Mouse (Mus musculus) heart, embryonic 13.5 days (tissue): ENCODE measurements around the gene Pde6g. TPM values are rescaled to one million over a fixed set of nuclear protein-coding genes. Genes with fewer than 3 reads are reported as not detected.

Source experiments
- ATAC-seq: fragments of 200-750 bp; cut with Nextera tagmentation; 2 replicates; pipeline ENCODE4 v1.8.0; 2017; ENCODE audit warnings: moderate TSS enrichment; ENCODE audit not compliant: insufficient number of reproducible peaks, low FRiP score, low TSS enrichment; ENCODE audit errors: extremely low read depth
- H3K27ac ChIP-seq: fragments of 300-500 bp; sonication (generic); replicated peaks from 2 replicates; pipeline ENCODE4 v1.5.1; 2015; ENCODE audit warnings: moderate library complexity, mild to moderate bottlenecking, inconsistent platforms
- H3K27me3 ChIP-seq: fragments of 300-500 bp; sonication (generic); replicated peaks from 2 replicates; pipeline ENCODE4 v1.6.1; 2015; ENCODE audit warnings: mild to moderate bottlenecking, inconsistent platforms
- H3K36me3 ChIP-seq: fragments of 300-500 bp; sonication (generic); 2 replicates; pipeline ENCODE4 v1.6.1; 2015; ENCODE audit warnings: mild to moderate bottlenecking, inconsistent platforms
- H3K4me1 ChIP-seq: fragments of 300-500 bp; sonication (generic); 2 replicates; pipeline ENCODE4 v1.6.1; 2015; ENCODE audit warnings: inconsistent platforms
- H3K4me2 ChIP-seq: fragments of 300-500 bp; sonication (generic); 2 replicates; pipeline ENCODE4 v1.6.1; 2015; ENCODE audit warnings: inconsistent platforms, mild to moderate bottlenecking, moderate library complexity
- H3K4me3 ChIP-seq: fragments of 300-500 bp; sonication (generic); 2 replicates; pipeline ENCODE4 v1.5.1; 2015; ENCODE audit warnings: moderate library complexity, mild to moderate bottlenecking, inconsistent platforms
- H3K9ac ChIP-seq: fragments of 300-500 bp; sonication (generic); 2 replicates; pipeline ENCODE4 v1.6.1; 2015; ENCODE audit warnings: inconsistent platforms, mild to moderate bottlenecking, moderate library complexity
- H3K9me3 ChIP-seq: fragments of 300-500 bp; sonication (generic); 2 replicates; pipeline ENCODE4 v1.6.1; 2016; ENCODE audit warnings: inconsistent platforms
- WGBS: fragments of 180-500 bp; shearing (Covaris S2); methylation state at CpG from one replicate; pipeline ENCODE4 v1.1.7; 2015; ENCODE audit warnings: mixed read lengths; 5-methylcytosine and 5-hydroxymethylcytosine counted together
- polyA plus RNA-seq: library from polyadenylated mRNA; unstranded; fragments of >200 nt; fragmentation: Nextera tagmentation; extraction: Ambion mirVana; gene quantifications from 2 replicates; pipeline ENCODE4 v1.2.1, GENCODE M21; 2015

Gene Pde6g
- polyA plus RNA-seq, 1 experiment from 2014 or later: not detected

DNA sequence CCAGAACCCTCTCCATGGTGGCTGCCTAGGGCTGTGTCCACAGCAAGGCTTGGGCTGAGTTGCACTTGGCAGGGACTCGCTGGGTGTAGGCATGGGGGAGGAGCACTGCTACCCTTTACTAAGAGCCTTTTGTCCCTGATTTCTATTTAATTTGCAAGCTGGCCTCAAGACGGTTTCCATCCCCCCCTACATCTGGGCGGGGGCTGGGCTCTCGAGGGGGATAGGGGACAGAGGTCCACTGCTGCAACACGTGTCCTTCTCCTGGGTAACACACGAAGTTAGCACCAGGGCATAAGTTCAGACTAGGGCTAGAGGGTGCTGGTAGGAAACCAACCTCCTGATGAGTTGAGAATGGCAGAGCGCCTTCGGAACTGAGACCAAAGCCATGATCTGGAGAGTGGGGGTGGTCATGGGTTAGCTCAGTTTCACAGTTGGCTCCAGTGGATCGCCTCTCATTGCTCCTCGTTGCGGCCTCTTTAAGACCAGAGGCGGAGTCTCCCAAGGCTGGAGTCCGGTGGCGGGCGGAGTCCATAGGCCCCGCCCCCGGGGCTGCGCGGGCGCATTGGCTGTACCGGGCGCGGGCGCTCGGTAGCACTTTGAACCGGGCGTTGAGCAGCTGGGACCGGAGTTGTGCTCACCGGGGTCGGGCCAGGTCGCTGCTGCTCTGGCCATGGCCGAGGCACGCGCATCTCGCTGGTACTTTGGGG lies 38.2 kb upstream of the Pde6g start, which contains the start of gene Slc25a10:
Gene Slc25a10 (plus strand): TSS at position 524 of the 707 bp plus-strand sequence.
- Histone ChIP-seq H3K27me3 (no peaks in the 10 kb centered on the region), H3K4me3 (peak within 1 kb of the TSS; percentile 93), H3K36me3 (peaks cover 62% of the 10 kb centered on the region), H3K4me1 (peaks cover 36% of the 10 kb centered on the region), H3K27ac (peak within 1 kb of the TSS; percentile 90), H3K9me3 (no peaks in the 10 kb centered on the region), H3K4me2 (peak within 1 kb of the TSS; percentile 98), H3K9ac (peak within 1 kb of the TSS; percentile 92)
- WGBS: under 1% methylated on average over 34 of the region's 35 CpGs
- ATAC-seq: peak; percentile 79

DNA sequence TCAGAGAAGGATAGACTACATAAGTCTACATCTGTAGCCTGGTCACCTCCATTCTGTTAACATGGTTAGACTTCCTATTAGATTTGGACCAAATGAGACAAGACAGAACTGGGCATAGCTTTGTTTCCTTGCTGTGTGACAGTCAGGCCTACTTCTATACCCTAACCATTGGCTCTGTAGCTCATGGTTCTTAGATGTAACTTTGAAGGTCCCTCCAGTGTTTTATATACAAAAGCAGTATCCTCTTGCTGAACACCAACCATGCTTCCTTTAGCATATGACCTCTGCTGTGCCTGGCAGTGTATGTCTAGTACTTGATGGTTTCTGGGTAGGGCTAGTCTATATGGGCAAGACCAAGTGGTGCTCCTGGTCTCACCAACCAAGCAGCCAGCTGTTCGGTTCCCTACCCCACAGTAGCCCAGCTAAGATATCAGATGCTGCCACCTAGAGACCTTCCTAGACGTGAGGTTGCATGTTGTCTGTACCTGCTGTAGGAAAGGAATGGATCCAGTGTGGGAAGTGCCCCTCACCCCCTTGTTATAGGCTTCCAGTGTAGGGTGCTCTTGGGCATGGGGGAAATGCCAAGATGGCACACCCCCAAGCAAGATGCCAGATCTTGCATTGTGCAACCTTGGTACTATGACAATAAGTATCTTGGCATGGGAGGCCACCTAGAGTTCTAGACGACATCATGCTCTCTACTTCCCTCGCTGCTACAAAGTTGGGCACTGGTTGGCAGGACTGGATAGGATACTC lies 37.2 kb upstream of the Pde6g start:
- 32% methylated on average over 4 of the region's 4 CpGs for WGBS
- ATAC-seq: no peak
- H3K27me3 ChIP-seq: no peaks in the 10 kb centered on the region
- peaks cover 43% of the 10 kb centered on the region for H3K4me1 ChIP-seq
- peaks cover 62% of the 10 kb centered on the region for H3K36me3 ChIP-seq
- H3K9ac ChIP-seq: no peak overlapping the region; the same call in 1 of the 2 replicates
- peak overlapping the region; percentile 93; the same call in 1 of the 2 replicates for H3K4me3 ChIP-seq
- 0 out of 2 replicates have a peak overlapping the region, but pooled peaks have one; percentile 90 for H3K27ac ChIP-seq
- H3K4me2 ChIP-seq: peak overlapping the region; percentile 98
- no peaks in the 10 kb centered on the region for H3K9me3 ChIP-seq

DNA sequence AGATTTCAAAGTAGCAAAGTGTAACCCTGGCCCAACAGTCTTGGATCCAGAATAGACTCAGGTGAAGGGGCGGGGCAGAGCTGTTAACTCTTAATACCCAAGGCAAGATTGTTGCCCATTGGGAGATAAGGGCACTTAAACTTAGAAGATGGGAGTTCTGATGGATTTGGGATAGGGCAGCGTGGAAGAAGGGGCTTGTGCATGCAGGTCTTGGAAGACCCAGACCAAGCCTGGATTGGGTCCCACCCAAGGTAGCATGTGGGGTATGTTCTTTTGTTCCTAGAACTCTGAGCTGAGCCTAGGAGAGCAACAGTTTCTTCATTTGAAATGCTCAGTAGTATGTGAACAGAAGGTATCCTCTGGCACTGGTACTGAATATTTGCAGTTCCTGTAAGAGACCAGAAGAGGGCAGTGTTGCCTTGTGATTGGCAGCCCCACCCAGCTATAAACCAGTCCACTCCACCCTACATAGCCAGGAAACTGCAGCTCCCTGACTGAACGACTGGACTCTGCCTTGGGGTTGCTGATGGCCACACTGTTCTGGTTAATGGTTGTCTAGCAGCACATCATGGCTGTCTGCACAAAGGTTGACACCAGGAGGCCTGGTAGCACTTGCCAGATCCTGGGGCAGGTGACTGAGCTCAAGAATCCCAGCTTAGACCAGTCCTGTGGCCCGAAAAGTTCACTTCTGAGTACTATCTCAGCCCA lies 35.9 kb upstream of the Pde6g start:
- 0 out of 2 replicates have a peak, but pooled peaks have one; percentile 18 for ATAC-seq
- WGBS: 60% methylated on average over 4 of the region's 4 CpGs
- peaks cover 50% of the 10 kb centered on the region for H3K36me3 ChIP-seq
- H3K9ac ChIP-seq: peak overlapping the region; percentile 8
- no peaks in the 10 kb centered on the region for H3K27me3 ChIP-seq
- no peaks in the 10 kb centered on the region for H3K9me3 ChIP-seq
- no peak overlapping the region for H3K4me2 ChIP-seq
- peaks cover 48% of the 10 kb centered on the region for H3K4me1 ChIP-seq
- H3K4me3 ChIP-seq: no peak overlapping the region
- H3K27ac ChIP-seq: peak overlapping the region; percentile 40

DNA sequence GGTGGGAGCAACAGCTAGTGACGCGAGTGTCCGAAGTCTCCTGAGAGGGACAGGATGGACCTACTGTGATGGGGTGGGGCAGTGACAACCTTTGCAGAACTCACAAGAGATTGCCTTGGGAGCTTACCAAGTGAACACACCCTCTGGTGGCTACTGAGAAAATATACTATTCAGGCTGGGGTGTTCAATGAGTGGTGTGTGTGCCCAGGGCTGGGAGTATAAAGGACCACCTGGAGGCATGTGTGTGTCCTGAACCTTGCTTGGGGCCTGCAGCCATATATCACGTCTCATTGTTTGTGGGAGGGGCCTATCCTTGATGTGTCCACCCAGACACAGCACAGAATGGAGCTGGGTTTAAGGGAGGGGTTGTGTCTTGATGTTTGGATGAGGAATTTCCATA lies 35.2 kb upstream of the Pde6g start:
- Histone ChIP-seq H3K27me3 (no peaks in the 10 kb centered on the region), H3K36me3 (peaks cover 51% of the 10 kb centered on the region), H3K27ac (no peak overlapping the region), H3K9me3 (no peaks in the 10 kb centered on the region), H3K9ac (no peak overlapping the region; the same call in 1 of the 2 replicates), H3K4me2 (no peak overlapping the region), H3K4me3 (no peak overlapping the region), H3K4me1 (peaks cover 50% of the 10 kb centered on the region)
- 69% methylated on average over 4 of the region's 4 CpGs for WGBS
- no peak for ATAC-seq

DNA sequence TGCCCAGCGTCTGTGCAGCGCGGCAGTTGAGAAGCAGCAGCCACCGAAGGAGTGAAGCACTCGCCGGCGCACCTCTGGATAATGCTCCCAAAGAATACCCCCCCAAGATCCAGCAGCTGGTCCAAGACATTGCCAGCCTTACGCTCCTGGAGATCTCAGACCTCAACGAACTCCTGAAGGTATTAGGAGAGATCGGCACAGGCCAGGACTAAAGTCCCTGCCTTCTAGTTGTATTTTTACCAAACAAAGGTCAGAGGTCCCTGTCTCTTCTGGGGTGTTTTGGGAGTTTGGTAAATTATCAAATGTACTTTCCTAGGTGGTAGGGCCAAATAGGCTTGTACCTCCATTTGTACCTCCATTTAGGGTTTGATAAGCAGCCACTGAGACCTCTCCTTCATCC lies 32.0 kb upstream of the Pde6g start:
- no peak for ATAC-seq
- no peaks in the 10 kb centered on the region for H3K9me3 ChIP-seq
- peak overlapping the region; percentile 80 for H3K27ac ChIP-seq
- peak overlapping the region; percentile 83 for H3K4me3 ChIP-seq
- peaks cover 31% of the 10 kb centered on the region for H3K4me1 ChIP-seq
- peak overlapping the region; percentile 95 for H3K9ac ChIP-seq
- H3K36me3 ChIP-seq: peaks cover 82% of the 10 kb centered on the region
- WGBS: 5% methylated on average over 10 of the region's 10 CpGs
- H3K27me3 ChIP-seq: no peaks in the 10 kb centered on the region
- H3K4me2 ChIP-seq: peak overlapping the region; percentile 79

DNA sequence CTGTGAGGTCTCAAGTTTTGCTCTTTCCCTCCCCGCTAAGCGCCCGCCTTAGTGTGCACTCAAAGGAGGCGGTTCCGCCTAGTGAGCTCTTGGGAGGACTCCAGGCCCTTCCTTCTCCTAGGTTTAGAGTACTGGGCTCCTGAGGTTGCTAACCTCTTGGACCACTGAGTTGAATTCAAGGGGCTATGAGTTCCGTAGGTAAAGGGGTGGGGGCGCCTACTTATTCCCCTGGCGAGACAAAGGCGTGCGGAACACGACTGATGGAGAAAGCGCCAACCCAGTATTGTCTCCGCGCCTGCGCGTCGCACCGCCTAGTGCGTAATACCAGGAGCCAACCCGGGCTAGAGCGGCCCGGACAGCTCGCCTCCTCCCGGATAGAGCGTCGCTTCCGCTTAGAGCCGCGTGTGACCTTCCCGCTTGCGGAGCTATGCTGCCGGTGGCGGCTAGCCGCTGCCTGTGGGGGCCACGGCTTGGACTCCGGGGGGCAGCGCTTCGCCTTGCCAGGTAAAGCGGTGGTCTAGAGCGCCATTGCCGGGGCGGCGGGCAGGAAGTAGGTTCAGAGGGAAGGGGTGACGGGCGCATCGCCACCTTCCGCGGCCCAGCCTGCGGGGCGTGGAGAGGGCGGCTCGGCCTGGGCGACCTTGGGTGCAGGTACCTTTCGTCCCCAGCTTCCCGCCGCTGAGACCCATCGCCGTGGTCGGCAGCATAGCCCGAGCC lies 31.1 kb upstream of the Pde6g start, which contains the start of gene Mrpl12:
Gene Mrpl12 (plus strand): TSS at position 349 of the 717 bp plus-strand sequence.
- H3K4me1 ChIP-seq: peaks cover 26% of the 10 kb centered on the region
- H3K9ac ChIP-seq: peak within 1 kb of the TSS; percentile 95
- WGBS: under 1% methylated on average over 60 of the region's 60 CpGs
- peak; percentile 77; the same call in 1 of the 2 replicates for ATAC-seq
- H3K9me3 ChIP-seq: no peaks in the 10 kb centered on the region
- peak within 1 kb of the TSS; percentile 83 for H3K4me3 ChIP-seq
- no peaks in the 10 kb centered on the region for H3K27me3 ChIP-seq
- peak within 1 kb of the TSS; percentile 80 for H3K27ac ChIP-seq
- H3K4me2 ChIP-seq: peak within 1 kb of the TSS; percentile 79
- peaks cover 82% of the 10 kb centered on the region for H3K36me3 ChIP-seq

DNA sequence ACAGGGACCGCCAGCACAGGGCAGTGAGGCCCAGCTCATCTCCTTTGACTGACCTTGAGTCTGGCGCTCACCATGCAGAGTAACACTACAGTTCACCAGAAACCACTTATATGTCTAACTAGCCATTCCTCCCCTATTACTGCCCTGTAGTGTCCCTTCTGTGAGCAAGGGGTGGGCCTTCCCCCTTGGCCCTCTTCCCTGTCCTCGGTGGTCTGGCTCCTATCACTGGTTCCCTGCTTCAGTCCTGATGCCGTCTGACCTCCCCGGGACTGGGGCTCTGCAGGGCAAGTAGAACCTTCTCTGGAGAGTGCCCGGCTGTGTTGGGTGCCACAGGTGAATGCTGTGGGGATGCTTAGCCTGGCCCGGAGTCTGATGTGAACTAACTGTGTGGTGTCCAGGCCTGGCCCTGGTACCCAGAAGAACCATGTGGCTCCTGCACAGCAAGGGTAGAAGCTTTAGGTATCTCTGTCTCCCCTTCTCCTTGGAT lies 30.2 kb upstream of the Pde6g start:
- peak overlapping the region; percentile 95 for H3K9ac ChIP-seq
- peak overlapping the region; percentile 79 for H3K4me2 ChIP-seq
- H3K4me1 ChIP-seq: peaks cover 24% of the 10 kb centered on the region
- H3K36me3 ChIP-seq: peaks cover 82% of the 10 kb centered on the region
- H3K27ac ChIP-seq: peak overlapping the region; percentile 77
- H3K9me3 ChIP-seq: no peaks in the 10 kb centered on the region
- no peaks in the 10 kb centered on the region for H3K27me3 ChIP-seq
- 75% methylated on average over 7 of the region's 7 CpGs for WGBS
- peak overlapping the region; percentile 83 for H3K4me3 ChIP-seq
- no peak for ATAC-seq

DNA sequence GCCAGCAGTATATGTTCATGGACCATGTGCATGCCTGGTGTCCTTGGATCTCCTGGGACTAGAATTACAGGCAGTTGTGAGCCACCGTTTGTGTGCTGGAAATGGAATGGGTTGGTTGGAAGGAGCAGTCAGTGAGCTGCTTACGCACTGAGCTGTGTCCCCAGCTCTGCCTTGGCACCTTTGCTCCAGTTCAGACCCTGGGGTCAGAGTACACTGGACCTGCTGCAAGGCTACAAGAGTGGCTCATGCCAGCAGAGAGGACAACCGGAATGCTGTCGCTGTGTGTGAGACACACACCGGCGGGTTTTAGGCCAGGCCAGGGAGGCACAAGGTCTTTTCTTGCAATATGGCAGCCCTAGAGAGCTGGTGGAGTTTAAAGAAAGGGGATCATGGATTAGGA lies 18.8 kb upstream of the Pde6g start:
- Histone ChIP-seq H3K27me3 (no peaks in the 10 kb centered on the region), H3K27ac (no peak overlapping the region), H3K4me2 (no peak overlapping the region), H3K4me3 (no peak overlapping the region), H3K36me3 (peaks cover 80% of the 10 kb centered on the region), H3K9me3 (no peaks in the 10 kb centered on the region), H3K9ac (no peak overlapping the region), H3K4me1 (peaks cover 10% of the 10 kb centered on the region)
- WGBS: 95% methylated on average over 6 of the region's 6 CpGs
- no peak for ATAC-seq

DNA sequence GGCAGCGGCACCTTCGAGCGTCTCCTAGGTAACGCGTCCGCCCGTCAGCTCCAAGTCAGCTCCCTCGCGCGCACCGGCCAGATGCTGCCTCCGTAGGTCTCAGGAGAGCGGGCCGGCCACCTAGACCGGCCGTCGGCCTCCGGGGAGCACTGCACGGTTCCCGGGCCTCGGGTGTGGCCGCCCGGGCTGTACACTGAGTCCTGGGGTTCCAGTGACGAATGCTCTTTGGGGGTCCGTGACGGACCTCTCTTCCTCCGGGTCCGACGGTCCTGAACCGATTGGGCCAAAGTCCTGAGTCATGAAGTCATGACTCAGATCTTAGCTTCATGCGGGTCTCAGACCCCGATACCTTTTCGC lies 14.4 kb upstream of the Pde6g start:
- Histone ChIP-seq H3K4me2 (peak overlapping the region; percentile 95), H3K9me3 (no peaks in the 10 kb centered on the region), H3K4me1 (peaks cover 25% of the 10 kb centered on the region), H3K27ac (peak overlapping the region; percentile 46), H3K9ac (peak overlapping the region; percentile 91), H3K27me3 (no peaks in the 10 kb centered on the region), H3K4me3 (peak overlapping the region; percentile 85), H3K36me3 (peaks cover 67% of the 10 kb centered on the region)
- WGBS: 1% methylated on average over 33 of the region's 33 CpGs
- ATAC-seq: peak; percentile 45; the same call in 1 of the 2 replicates

DNA sequence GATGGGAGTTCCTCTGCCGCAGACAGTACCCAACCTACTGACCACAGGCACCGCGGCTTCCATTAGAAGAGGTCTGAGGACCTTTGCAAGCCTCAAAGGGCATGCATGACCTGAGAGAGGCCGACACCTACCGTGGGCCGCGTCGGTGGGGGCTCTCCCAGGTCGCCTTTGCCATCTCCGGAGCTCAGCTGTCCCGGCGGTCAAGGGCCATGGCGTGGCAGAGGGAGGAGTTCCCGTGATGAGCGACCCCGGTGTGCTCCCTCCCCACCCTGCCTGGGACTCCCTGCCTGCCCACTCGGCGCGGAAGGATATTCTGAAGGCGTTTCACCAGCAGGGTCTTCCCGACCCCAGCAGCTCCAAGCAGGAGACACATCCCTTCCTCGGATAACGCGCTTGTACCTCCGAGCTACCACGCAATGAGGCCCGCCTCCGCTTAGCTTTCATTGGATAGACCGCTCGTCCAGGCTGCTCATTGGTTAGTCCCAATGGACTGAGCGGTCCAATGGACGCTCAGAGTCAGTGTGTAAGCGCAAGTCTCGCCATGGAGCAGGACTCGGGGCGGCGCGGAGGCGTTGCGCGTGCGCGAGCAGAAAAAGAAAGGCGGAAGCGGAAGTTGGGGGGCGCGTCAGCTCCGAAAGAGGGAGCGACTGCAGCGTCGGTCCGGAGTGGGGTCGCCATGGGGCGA lies 13.9 kb upstream of the Pde6g start, which contains the start of gene Arl16:
Gene Arl16 (minus strand): TSS at position 557 of the 685 bp plus-strand sequence.
- no peaks in the 10 kb centered on the region for H3K27me3 ChIP-seq
- under 1% methylated on average over 54 of the region's 54 CpGs for WGBS

More for the DNA sequence above, 13.9 kb upstream of the Pde6g start, which contains the start of gene Arl16:
- peaks cover 25% of the 10 kb centered on the region for H3K4me1 ChIP-seq
- ATAC-seq: peak; percentile 99
- peak within 1 kb of the TSS; percentile 85 for H3K4me3 ChIP-seq
- H3K9ac ChIP-seq: peak within 1 kb of the TSS; percentile 91
- no peaks in the 10 kb centered on the region for H3K9me3 ChIP-seq
- H3K4me2 ChIP-seq: peak within 1 kb of the TSS; percentile 95
- H3K27ac ChIP-seq: peak within 1 kb of the TSS; percentile 73
- H3K36me3 ChIP-seq: peaks cover 67% of the 10 kb centered on the region
